Mouse (Mus musculus): ENCODE data around the gene L3mbtl2.
A peak's percentile ranks its signal among the peaks of the same experiment; 100 is the strongest.
"Not testable (repeated sequence)": the region's sequence is repeated elsewhere in the genome, so short reads cannot be mapped to it uniquely, and the experiment has no call there.

L3mbtl2 gene

GRCm38 (mm10) chr15:81663697-81664561 lies at the start of gene L3mbtl2:
Gene L3mbtl2, plus strand, starts transcription at chr15:81663889.
- DNase-seq: peak; percentile 93

GRCm38 (mm10) chr15:81649516-81650455 lies 13.9 kb upstream of the L3mbtl2 start:
- DNase-seq: no peak

- DNase-seq: peak; percentile 11
Observed at GRCm38 (mm10) chr15:81650636-81651035, 13.1 kb upstream of the L3mbtl2 start.

GRCm38 (mm10) chr15:81661701-81662100 lies 2.0 kb upstream of the L3mbtl2 start:
- DNase-seq: no peak

GRCm38 (mm10) chr15:81663281-81663680 lies 408 bp upstream of the L3mbtl2 start:
- DNase-seq: no peak

GRCm38 (mm10) chr15:81666957-81667356 lies 3.3 kb downstream of the L3mbtl2 start:
- no peak for DNase-seq

- peak; percentile 61 for DNase-seq
Observed at GRCm38 (mm10) chr15:81670231-81670640, 6.5 kb downstream of the L3mbtl2 start.

GRCm38 (mm10) chr15:81676637-81677036 lies 12.9 kb downstream of the L3mbtl2 start:
- DNase-seq: no peak

GRCm38 (mm10) chr15:81680301-81680805 lies 16.7 kb downstream of the L3mbtl2 start:
- DNase-seq: no peak

- no peak for DNase-seq
Observed at GRCm38 (mm10) chr15:81693366-81693966, 29.8 kb downstream of the L3mbtl2 start.

GRCm38 (mm10) chr15:81693967-81694881 lies 30.5 kb downstream of the L3mbtl2 start:
- DNase-seq: peak; percentile 87

GRCm38 (mm10) chr15:81694891-81695290 lies 31.2 kb downstream of the L3mbtl2 start:
- DNase-seq: peak; percentile 28

GRCm38 (mm10) chr15:81697175-81697574 lies 33.5 kb downstream of the L3mbtl2 start, which contains the start of gene Chadl:
Gene Chadl, minus strand, starts transcription at chr15:81697287.
- DNase-seq: no peak

GRCm38 (mm10) chr15:81697847-81698246 lies 34.2 kb downstream of the L3mbtl2 start:
- peak; percentile 64 for DNase-seq

GRCm38 (mm10) chr15:81698532-81698931 lies 34.8 kb downstream of the L3mbtl2 start:
- DNase-seq: no peak

GRCm38 (mm10) chr15:81700161-81700560 lies 36.5 kb downstream of the L3mbtl2 start:
- DNase-seq: no peak

GRCm38 (mm10) chr15:81700601-81701000 lies 36.9 kb downstream of the L3mbtl2 start:
- peak; percentile 93 for DNase-seq

- DNase-seq: not testable (repeated sequence)
Observed at GRCm38 (mm10) chr15:81701350-81701749, 37.7 kb downstream of the L3mbtl2 start.

- DNase-seq: no peak
Observed at GRCm38 (mm10) chr15:81702306-81703093, 38.8 kb downstream of the L3mbtl2 start.

- DNase-seq: no peak
Observed at GRCm38 (mm10) chr15:81703094-81703489, 39.4 kb downstream of the L3mbtl2 start.

GRCm38 (mm10) chr15:81708991-81709390 lies 45.3 kb downstream of the L3mbtl2 start:
- no peak for DNase-seq
